Mouse (Mus musculus): ENCODE results near the gene Rhobtb3.

Rhobtb3 gene

GRCm38 (mm10) chr13:75943189-75944043 lies at the start of gene Rhobtb3:
TSS of gene Rhobtb3 (minus strand) at chr13:75943925.
- in situ Hi-C loops (cut with MboI; ENCODE audit: low pct_unique_long_range_greater_than_20kb in 1 of 2, low sequenced_read_pairs in 2 of 2, unreplicated experiment in 1 of 2) = no loop called here

DNA sequence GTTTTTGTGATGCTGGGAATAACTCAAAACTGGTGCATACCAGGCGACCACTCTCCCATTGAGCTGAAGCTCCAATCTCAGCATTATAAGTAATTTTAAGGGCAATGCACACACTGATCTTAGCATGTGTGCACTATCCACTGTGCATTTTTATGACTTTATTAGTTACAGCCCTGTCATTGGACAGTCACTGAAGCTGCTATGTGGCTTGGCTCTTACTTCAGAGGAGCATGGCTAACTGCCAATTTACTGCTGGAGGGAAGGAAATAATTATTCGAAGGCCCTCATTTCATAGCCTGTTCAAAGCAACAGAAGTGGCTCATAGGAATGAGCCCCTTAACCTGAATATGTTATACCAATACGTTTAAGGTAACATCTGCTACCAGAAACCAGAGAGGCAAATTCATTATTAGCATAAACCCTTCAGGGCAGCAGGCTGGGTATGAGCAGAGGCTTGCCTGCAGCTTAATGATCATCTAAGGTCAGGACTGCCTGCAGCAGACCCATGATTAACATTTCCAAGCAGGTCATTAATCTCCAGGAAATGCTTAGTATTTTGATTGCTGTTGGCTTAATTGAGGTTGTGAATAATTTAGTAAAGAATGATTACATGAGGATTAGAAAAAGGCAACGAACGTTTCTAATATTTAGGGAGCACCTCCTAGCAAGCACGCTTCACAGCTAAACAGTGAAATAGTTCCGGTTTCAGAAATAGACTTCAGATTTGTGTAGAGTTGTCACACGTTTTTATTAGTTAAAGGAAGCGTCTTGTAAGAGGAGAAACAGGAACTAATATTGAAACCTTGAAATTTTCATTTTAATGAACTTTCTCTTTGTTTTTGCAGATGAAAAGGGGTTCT lies 48.7 kb upstream of the Rhobtb3 start:
- in situ Hi-C loops (cut with MboI; ENCODE audit: low pct_unique_long_range_greater_than_20kb in 1 of 2, low sequenced_read_pairs in 2 of 2, unreplicated experiment in 1 of 2) = no loop called here

GRCm38 (mm10) chr13:75988096-75988495 lies 44.4 kb upstream of the Rhobtb3 start:
- in situ Hi-C loops (cut with MboI; ENCODE audit: low pct_unique_long_range_greater_than_20kb in 1 of 2, low sequenced_read_pairs in 2 of 2, unreplicated experiment in 1 of 2) = no loop called here

GRCm38 (mm10) chr13:75981901-75982300 lies 38.2 kb upstream of the Rhobtb3 start:
- in situ Hi-C loops (cut with MboI; ENCODE audit: low pct_unique_long_range_greater_than_20kb in 1 of 2, low sequenced_read_pairs in 2 of 2, unreplicated experiment in 1 of 2) = no loop called here

- in situ Hi-C loops (cut with MboI; ENCODE audit: low pct_unique_long_range_greater_than_20kb in 1 of 2, low sequenced_read_pairs in 2 of 2, unreplicated experiment in 1 of 2) = no loop called here
These were observed 32.9 kb upstream of the Rhobtb3 start for GRCm38 (mm10) chr13:75976649-75977048.

GRCm38 (mm10) chr13:75976218-75976617 lies 32.5 kb upstream of the Rhobtb3 start:
- in situ Hi-C loops (cut with MboI; ENCODE audit: low pct_unique_long_range_greater_than_20kb in 1 of 2, low sequenced_read_pairs in 2 of 2, unreplicated experiment in 1 of 2) = no loop called here

GRCm38 (mm10) chr13:75975629-75976028 lies 31.9 kb upstream of the Rhobtb3 start:
- in situ Hi-C loops (cut with MboI; ENCODE audit: low pct_unique_long_range_greater_than_20kb in 1 of 2, low sequenced_read_pairs in 2 of 2, unreplicated experiment in 1 of 2) = no loop called here

DNA sequence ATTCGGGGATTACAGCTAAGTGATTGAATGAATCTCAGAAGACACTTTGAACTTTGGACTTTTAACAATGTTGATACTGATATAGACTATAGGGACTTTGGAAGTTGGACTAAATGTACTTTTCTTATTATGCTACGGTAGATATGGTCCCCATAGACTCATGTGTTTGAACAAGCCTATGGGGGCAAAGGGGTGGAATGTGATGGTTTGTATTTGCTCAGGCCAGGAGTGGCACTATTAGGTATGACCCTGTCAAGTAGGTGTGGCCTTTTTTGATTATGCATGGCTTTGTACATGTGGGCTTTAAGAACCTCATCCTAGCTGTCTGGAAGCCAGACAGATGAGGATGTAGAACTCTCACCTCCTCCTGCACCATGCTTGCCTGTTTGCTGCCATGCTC lies 30.8 kb upstream of the Rhobtb3 start:
- in situ Hi-C loops (cut with MboI; ENCODE audit: low pct_unique_long_range_greater_than_20kb in 1 of 2, low sequenced_read_pairs in 2 of 2, unreplicated experiment in 1 of 2) = no loop called here

GRCm38 (mm10) chr13:75966850-75967249 lies 23.1 kb upstream of the Rhobtb3 start, which contains the start of gene Spata9:
TSS of gene Spata9 (plus strand) at chr13:75967150.
- in situ Hi-C loops (cut with MboI; ENCODE audit: low pct_unique_long_range_greater_than_20kb in 1 of 2, low sequenced_read_pairs in 2 of 2, unreplicated experiment in 1 of 2) = no loop called here

DNA sequence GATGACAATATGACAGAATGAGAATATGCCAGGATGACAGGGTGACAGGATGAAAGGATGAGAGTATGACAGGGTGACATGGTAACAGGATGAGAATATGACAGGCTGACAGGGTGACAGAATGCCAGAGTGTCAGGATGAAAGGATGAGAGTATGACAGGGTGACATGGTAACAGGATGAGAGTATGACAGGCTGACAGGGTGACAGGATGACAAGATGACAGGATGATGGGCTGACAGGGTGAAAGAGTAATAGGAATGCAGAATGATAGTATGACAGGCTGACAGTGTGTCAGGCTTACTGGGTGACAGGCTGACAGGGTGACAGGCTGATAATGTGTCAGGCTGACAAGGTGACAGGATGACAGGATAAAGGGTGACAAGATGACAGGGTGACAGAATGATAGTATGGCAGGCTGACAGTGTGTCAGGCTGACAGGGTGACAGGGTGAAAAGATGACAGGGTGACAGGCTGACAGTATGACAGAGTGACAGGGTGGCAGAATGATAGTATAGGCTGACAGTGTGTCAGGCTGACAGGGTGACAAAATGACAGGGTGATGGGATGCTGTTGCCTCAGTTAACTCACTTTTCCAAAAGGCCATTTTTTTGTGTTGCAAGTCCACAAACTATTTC lies 11.8 kb upstream of the Rhobtb3 start:
- in situ Hi-C loops (cut with MboI; ENCODE audit: low pct_unique_long_range_greater_than_20kb in 1 of 2, low sequenced_read_pairs in 2 of 2, unreplicated experiment in 1 of 2) = no loop called here

GRCm38 (mm10) chr13:75950295-75950694 lies 6.6 kb upstream of the Rhobtb3 start:
- in situ Hi-C loops (cut with MboI; ENCODE audit: low pct_unique_long_range_greater_than_20kb in 1 of 2, low sequenced_read_pairs in 2 of 2, unreplicated experiment in 1 of 2) = no loop called here

- in situ Hi-C loops (cut with MboI; ENCODE audit: low pct_unique_long_range_greater_than_20kb in 1 of 2, low sequenced_read_pairs in 2 of 2, unreplicated experiment in 1 of 2) = no loop called here
These were observed 507 bp upstream of the Rhobtb3 start for GRCm38 (mm10) chr13:75944044-75944820.

DNA sequence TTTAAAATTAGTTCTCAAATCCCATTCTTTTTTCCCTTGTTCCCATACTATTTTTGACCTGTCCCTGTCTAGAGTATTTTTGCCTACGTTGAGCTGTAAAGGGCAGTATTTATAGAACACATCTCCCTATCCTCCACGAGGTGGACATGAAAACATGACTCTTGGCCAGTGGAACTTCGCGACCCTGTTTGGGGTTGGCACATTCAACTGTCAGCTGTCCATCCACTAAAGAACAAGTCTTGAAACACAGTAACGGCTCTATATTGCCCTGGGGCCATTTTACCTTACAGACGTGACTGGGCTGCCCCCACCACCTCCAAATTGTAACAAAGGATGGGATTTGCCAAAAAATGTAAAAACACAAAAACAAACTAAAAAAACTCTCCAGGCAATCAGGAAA lies 994 bp downstream of the Rhobtb3 start:
- in situ Hi-C loops (cut with MboI; ENCODE audit: low pct_unique_long_range_greater_than_20kb in 1 of 2, low sequenced_read_pairs in 2 of 2, unreplicated experiment in 1 of 2) = no loop called here

- in situ Hi-C loops (cut with MboI; ENCODE audit: low pct_unique_long_range_greater_than_20kb in 1 of 2, low sequenced_read_pairs in 2 of 2, unreplicated experiment in 1 of 2) = no loop called here
These were observed 2.0 kb downstream of the Rhobtb3 start for GRCm38 (mm10) chr13:75941518-75942295.

- in situ Hi-C loops (cut with MboI; ENCODE audit: low pct_unique_long_range_greater_than_20kb in 1 of 2, low sequenced_read_pairs in 2 of 2, unreplicated experiment in 1 of 2) = no loop called here
These were observed 2.8 kb downstream of the Rhobtb3 start for GRCm38 (mm10) chr13:75940791-75941517.

- in situ Hi-C loops (cut with MboI; ENCODE audit: low pct_unique_long_range_greater_than_20kb in 1 of 2, low sequenced_read_pairs in 2 of 2, unreplicated experiment in 1 of 2) = no loop called here
These were observed 4.9 kb downstream of the Rhobtb3 start for GRCm38 (mm10) chr13:75938866-75939265.

GRCm38 (mm10) chr13:75933287-75933686 lies 10.4 kb downstream of the Rhobtb3 start:
- in situ Hi-C loops (cut with MboI; ENCODE audit: low pct_unique_long_range_greater_than_20kb in 1 of 2, low sequenced_read_pairs in 2 of 2, unreplicated experiment in 1 of 2) = no loop called here
